Mouse (Mus musculus) megakaryocyte, embryonic 14.5 days (primary cell): ENCODE data around the gene Vps8. TPM values are rescaled to one million over a fixed set of nuclear protein-coding genes. Genes with fewer than 3 reads are reported as not detected.
"Not testable (repeated sequence)": the region's sequence is repeated elsewhere in the genome, so short reads cannot be mapped to it uniquely, and the experiment has no call there.

Source experiments
- H3K27me3 ChIP-seq: replicated peaks from 2 replicates; pipeline ENCODE3; 2012; ENCODE audit warnings: inconsistent platforms
- H3K36me3 ChIP-seq: replicated peaks from 2 replicates; pipeline ENCODE3; 2012; ENCODE audit warnings: low read length, inconsistent platforms, mixed read lengths
- H3K4me1 ChIP-seq: 2 replicates; pipeline ENCODE4 v1.6.1; 2012; ENCODE audit warnings: inconsistent platforms
- H3K4me3 ChIP-seq: replicated peaks from 2 replicates; pipeline ENCODE3; 2012; ENCODE audit warnings: moderate library complexity, mild to moderate bottlenecking, inconsistent platforms
- H3K9me3 ChIP-seq: 2 replicates; pipeline ENCODE4 v1.6.1; 2012; ENCODE audit warnings: inconsistent platforms
- FLI1 ChIP-seq: IDR thresholded peaks from 2 replicates; pipeline ENCODE4 v1.6.1; 2012; ENCODE audit warnings: low read length, inconsistent platforms, mixed read lengths
- GATA1 ChIP-seq: IDR thresholded peaks from 3 replicates; pipeline ENCODE4 v1.6.1; 2012; ENCODE audit warnings: mixed read lengths, low read length, inconsistent platforms, borderline replicate concordance
- polyA plus RNA-seq: library from polyadenylated mRNA; stranded (reverse); fragments of >175 nt; gene quantifications from 2 replicates; pipeline ENCODE4 v1.2.3, GENCODE M21; 2012; ENCODE audit warnings: low replicate concordance; ENCODE audit not compliant: insufficient read depth

Gene Vps8
- polyA plus RNA-seq, 1 experiment, result 73.6 TPM

GRCm38 (mm10) chr16:21665423-21665986, 242.6 kb downstream of the Vps8 start:
- H3K27me3 ChIP-seq, result peaks cover 5% of the 10 kb centered on the region
- peaks cover 5% of the 10 kb centered on the region; the same call in 1 of the 2 replicates for H3K4me1 ChIP-seq
- TF ChIP-seq GATA1 (no peak), FLI1 (no peak)
- H3K36me3 ChIP-seq, result no peaks in the 10 kb centered on the region
- no peak overlapping the region for H3K4me3 ChIP-seq
- H3K9me3 ChIP-seq, result peaks cover 17% of the 10 kb centered on the region

GRCm38 (mm10) chr16:21671878-21672277, 249.0 kb downstream of the Vps8 start:
- TF ChIP-seq GATA1 (no peak), FLI1 (no peak)
- Histone ChIP-seq H3K9me3 (peaks cover 9% of the 10 kb centered on the region), H3K36me3 (no peaks in the 10 kb centered on the region), H3K4me3 (no peak overlapping the region), H3K4me1 (no peaks in the 10 kb centered on the region), H3K27me3 (peaks cover 7% of the 10 kb centered on the region)

DNA sequence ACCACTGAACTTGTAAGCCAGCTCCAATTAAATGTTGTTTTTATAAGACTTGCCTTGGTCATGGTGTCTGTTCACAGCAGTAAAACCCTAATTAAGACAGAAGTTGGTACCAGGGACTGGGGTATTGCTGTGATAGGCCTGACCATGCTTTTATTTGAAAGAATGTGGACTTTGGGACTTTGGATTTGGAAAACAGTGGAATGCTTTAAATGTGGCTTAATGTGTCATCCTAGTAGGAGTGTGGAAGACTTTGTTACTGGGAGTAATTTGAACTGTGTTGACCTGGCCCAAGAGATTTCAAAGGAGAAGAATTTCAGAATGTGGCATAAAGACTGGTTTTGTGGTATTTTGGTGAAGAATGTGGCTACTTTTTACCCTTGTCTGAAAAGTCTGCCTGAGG, 250.1 kb downstream of the Vps8 start:
- not testable (repeated sequence) for H3K4me3 ChIP-seq, H3K27me3 ChIP-seq, H3K9me3 ChIP-seq, H3K36me3 ChIP-seq, H3K4me1 ChIP-seq

GRCm38 (mm10) chr16:21673651-21674050, 250.7 kb downstream of the Vps8 start:
- H3K9me3 ChIP-seq, H3K27me3 ChIP-seq, H3K36me3 ChIP-seq, H3K4me3 ChIP-seq, H3K4me1 ChIP-seq: not testable (repeated sequence)

GRCm38 (mm10) chr16:21676791-21677190, 253.9 kb downstream of the Vps8 start:
- peaks cover 3% of the 10 kb centered on the region for H3K36me3 ChIP-seq
- H3K27me3 ChIP-seq, result peaks cover 4% of the 10 kb centered on the region
- no peak for TF ChIP-seq FLI1
- TF ChIP-seq GATA1, result no peak
- H3K9me3 ChIP-seq, result no peaks in the 10 kb centered on the region
- H3K4me1 ChIP-seq, result peaks cover 5% of the 10 kb centered on the region
- no peak overlapping the region for H3K4me3 ChIP-seq

- H3K4me3 ChIP-seq, result no peak overlapping the region
- no peaks in the 10 kb centered on the region for H3K36me3 ChIP-seq
- H3K9me3 ChIP-seq, result no peaks in the 10 kb centered on the region; the same call in 1 of the 2 replicates
- TF ChIP-seq FLI1 (no peak), GATA1 (no peak)
- H3K4me1 ChIP-seq, result peaks cover 23% of the 10 kb centered on the region
- peaks cover 18% of the 10 kb centered on the region for H3K27me3 ChIP-seq
These were observed 264.5 kb downstream of the Vps8 start for GRCm38 (mm10) chr16:21687406-21687805.

GRCm38 (mm10) chr16:21689141-21689540, 266.2 kb downstream of the Vps8 start:
- Histone ChIP-seq H3K4me1 (peaks cover 34% of the 10 kb centered on the region), H3K4me3 (no peak overlapping the region), H3K9me3 (peaks cover 4% of the 10 kb centered on the region; the same call in 1 of the 2 replicates), H3K27me3 (peaks cover 34% of the 10 kb centered on the region), H3K36me3 (no peaks in the 10 kb centered on the region)
- TF ChIP-seq GATA1 (no peak), FLI1 (no peak)

DNA sequence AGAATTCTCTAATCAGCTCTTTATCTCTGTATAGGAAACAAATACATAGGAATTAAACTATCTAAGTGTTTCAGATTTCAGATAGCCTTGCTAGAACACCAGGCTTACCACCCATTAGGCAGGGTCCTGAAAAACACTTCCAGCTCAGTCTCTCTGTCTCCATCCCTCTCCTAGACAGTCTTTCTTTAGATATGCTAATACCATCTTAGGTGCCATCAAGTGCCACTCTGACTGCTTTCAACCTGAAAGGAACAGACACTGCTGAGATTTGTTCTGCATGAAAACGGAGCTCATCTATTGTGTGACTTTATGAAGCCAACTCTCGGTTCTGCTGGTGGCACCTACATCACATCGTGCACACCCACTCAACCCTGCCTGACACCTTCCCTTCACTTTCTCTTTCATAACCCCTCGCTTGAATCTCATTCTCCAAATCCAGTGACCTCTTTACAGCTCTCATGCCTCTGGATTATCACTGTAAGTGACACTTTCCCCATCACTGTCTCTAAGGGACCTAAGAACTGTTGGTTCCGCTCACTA, 267.4 kb downstream of the Vps8 start:
- Histone ChIP-seq H3K9me3 (peaks cover 6% of the 10 kb centered on the region; the same call in 1 of the 2 replicates), H3K27me3 (peaks cover 46% of the 10 kb centered on the region), H3K36me3 (no peaks in the 10 kb centered on the region), H3K4me3 (no peak overlapping the region), H3K4me1 (peaks cover 45% of the 10 kb centered on the region)
- TF ChIP-seq GATA1 (no peak), FLI1 (no peak)

DNA sequence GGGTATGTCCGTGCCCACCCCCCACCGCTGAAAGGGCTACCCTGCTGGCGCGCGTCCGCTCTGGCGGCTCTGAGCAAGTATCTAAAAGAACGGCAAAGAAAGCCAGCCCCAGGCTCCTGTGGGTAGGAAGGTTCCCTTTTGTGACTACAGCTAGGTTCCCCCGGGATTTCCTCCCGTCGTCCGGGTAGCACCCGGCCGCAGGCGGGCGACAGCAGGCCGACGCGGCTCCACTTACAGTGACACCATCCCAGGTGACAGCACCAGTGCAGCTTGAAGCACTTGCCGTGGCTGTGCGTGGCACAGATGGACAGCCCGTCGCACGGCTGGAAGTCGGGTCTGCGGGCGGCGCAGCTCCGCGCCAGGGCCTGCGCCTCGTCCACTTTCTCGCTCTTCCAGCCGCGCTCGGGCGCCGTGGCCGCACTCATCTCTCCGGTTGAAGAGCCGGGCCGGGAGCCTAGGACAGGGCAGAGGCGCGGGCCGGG, 271.1 kb downstream of the Vps8 start:
- Histone ChIP-seq H3K36me3 (no peaks in the 10 kb centered on the region), H3K4me3 (peak overlapping the region; percentile 93), H3K4me1 (peaks cover 38% of the 10 kb centered on the region), H3K9me3 (peaks cover 9% of the 10 kb centered on the region), H3K27me3 (peaks cover 66% of the 10 kb centered on the region)
- no peak for TF ChIP-seq FLI1
- no peak for TF ChIP-seq GATA1

Other genes with a start within 250 kb of the Vps8 start
- gene Ephb3, start 218.4 kb upstream of the Vps8 start, polyA plus RNA-seq, result 0.39 TPM in 1 of 2 replicates, not detected in the other